Mouse (Mus musculus) liver, embryonic 14.5 days (tissue): ENCODE measurements around the gene Mob3a.

ENCODE experiments used
- CTCF ChIP-seq: IDR thresholded peaks from 2 replicates; pipeline ENCODE4 v1.5.1; 2016; ENCODE audit warnings: antibody characterized with exemption, low read depth, control low read depth
- EP300 ChIP-seq: IDR thresholded peaks from 2 replicates; pipeline ENCODE4 v1.6.1; 2016; ENCODE audit warnings: antibody characterized with exemption, low read depth

DNA sequence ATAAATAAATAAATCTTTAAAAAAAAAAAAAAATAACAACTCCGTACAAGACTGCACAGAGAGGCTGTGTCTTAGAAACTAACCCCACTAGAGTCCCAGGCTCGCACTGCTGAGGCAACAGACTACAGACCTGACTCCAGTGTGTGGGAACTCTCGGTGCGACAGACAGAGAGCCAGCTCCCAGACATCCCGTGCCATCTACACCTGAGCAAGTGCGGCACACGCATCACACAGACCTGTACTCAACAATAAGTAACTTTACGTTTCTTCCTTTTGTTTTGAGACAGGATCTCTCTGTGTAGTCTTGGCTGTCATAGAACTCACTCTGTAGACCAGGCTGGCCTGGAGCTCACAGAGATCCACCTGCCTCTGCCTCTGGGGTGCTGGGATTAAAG, 4.4 kb downstream of the Mob3a start:
- TF ChIP-seq CTCF: no peak
- TF ChIP-seq EP300: no peak
